Comparison of ENCODE assay signal across 24 mouse cellular contexts in the genomic region with DNA sequence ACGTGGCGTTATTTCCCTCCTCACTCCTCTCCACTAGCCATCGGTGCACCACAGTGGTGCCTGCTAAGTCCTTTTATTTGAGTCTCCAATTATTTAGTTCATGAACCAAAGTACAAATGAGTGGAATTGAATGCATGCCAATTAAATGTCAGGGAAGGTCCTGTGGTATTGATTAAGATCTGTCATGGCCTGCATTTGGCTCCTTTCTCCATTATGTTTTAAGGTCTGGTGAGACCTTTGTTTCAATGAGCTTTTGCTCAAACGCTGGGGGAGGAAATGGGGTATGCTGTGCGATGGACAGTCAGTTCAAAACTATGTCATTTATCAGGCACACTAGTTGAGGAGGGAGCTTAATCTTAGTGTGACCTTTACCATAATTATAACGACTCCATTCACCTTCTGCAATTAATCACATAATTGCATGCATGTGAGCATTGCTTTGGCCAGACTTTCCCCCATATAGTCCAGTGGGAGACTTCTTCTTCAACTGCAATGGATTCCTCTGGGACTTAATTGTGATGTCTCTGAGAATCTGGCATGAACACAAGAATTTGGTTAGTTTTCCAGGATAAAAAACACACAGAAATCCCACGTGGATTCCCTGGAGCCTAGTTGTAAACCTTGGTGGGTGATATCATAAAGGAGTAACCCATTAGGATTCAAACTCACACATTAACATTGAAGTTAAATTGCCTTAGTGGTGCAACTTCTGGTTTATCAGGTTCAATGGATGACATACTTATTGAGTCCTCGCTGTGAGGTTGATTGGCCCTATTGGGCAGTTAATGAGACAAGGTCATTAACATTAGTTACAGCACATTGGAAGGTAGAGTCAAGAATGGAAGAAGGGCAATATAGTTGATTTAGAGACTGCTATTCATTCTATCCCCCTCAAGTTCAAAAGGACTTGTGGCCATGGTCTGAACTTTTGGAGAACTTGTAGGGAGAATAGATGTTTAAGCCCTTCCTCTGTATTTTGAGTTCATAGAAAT.
A peak's percentile ranks its signal among the peaks of the same experiment; 100 is the strongest.
DNase-seq lines count a peak whose midpoint lies in the region; ATAC-seq and TF ChIP-seq lines count a peak whose summit lies in the region.
"Had no signal": no experiment of that assay in that cellular context is flagged by ENCODE, and none has a peak within 500 bp of the region (broad histone marks: within the 10 kb centered on the region; RNA-seq: fewer than 3 reads in every experiment).

No protein-coding gene starts in this region.

- no peaks in the 10 kb centered on the region for H3K9me3 ChIP-seq in kidney, embryonic 14.5 days (ENCODE audit: control insufficient read depth, low read length)
- H3K9me3 ChIP-seq: limb, embryonic 15.5 days; liver, embryonic 15.5 days; stomach, embryonic 15.5 days had no signal

- no peak overlapping the region for H3K4me3 ChIP-seq in kidney, embryonic 14.5 days (ENCODE audit: low read length)
- H3K4me3 ChIP-seq: layer of hippocampus, adult 2 months; limb, embryonic 15.5 days; liver, embryonic 15.5 days; stomach, embryonic 15.5 days had no signal

- ATAC-seq in kidney, embryonic 14.5 days (ENCODE audit: low FRiP score, low TSS enrichment) = peak; percentile 47; the same call in 1 of the 2 replicates
- peak; percentile 26 for ATAC-seq in Patski
- ATAC-seq: hindbrain, embryonic 16.5 days; lung, postnatal 0 days had no signal

- CTCF ChIA-PET in Patski (lab: Charles Lee) = interaction anchor here (0.8 to 2.5 kb wide), 3 partner anchors 13 to 36 kb away, joined by 3 to 9 read pairs (median 3); no protein-coding TSS in a partner anchor

- no peak overlapping the region for H3K9ac ChIP-seq in kidney, embryonic 14.5 days (ENCODE audit: low read depth, low read length)
- H3K9ac ChIP-seq: limb, embryonic 15.5 days; liver, embryonic 15.5 days; stomach, embryonic 15.5 days had no signal

- H3K4me1 ChIP-seq in kidney, embryonic 14.5 days (ENCODE audit: control insufficient read depth, insufficient read depth, low read length) = no peaks in the 10 kb centered on the region
- H3K4me1 ChIP-seq: liver, embryonic 15.5 days; stomach, embryonic 15.5 days had no signal

- no peaks in the 10 kb centered on the region for H3K27me3 ChIP-seq in kidney, embryonic 14.5 days (ENCODE audit: control insufficient read depth, insufficient read depth, low read length)
- H3K27me3 ChIP-seq in Patski = no peaks in the 10 kb centered on the region
- H3K27me3 ChIP-seq: liver, embryonic 15.5 days; stomach, embryonic 15.5 days had no signal

- no peak overlapping the region for H3K4me2 ChIP-seq in kidney, embryonic 14.5 days (replicated peaks; ENCODE audit: low read depth, low read length)
- H3K4me2 ChIP-seq: limb, embryonic 15.5 days; liver, embryonic 15.5 days; stomach, embryonic 15.5 days had no signal

- in situ Hi-C loops in Patski (cut with MboI; ENCODE audit: low pct_unique_long_range_greater_than_20kb) = loop anchor here (5.0 kb wide), 1 partner anchor 42 kb away; no protein-coding TSS in a partner anchor

- POLR2A ChIA-PET in Patski (lab: Charles Lee) = no interaction called here

- H3K27ac ChIP-seq in kidney, embryonic 14.5 days (ENCODE audit: low read depth, low read length) = no peak overlapping the region
- H3K27ac ChIP-seq: layer of hippocampus, adult 2 months; limb, embryonic 15.5 days; liver, embryonic 15.5 days; stomach, embryonic 15.5 days had no signal

- 43% methylated on average over 8 of the region's 8 CpGs for WGBS in kidney, embryonic 14.5 days

- TF ChIP-seq CTCF in Patski (IDR thresholded peaks at IDR 0.05) = no peak

- DNase-seq in kidney, postnatal 25 days = no peak
- DNase-seq in Muller cell, postnatal 12 days (ENCODE audit: inconsistent ontology term) = peak; percentile 47
- DNase-seq in Patski (ENCODE audit: low read depth, low spot score) = no peak
- DNase-seq in mesoderm, embryonic 11.5 days (ENCODE audit: low read depth, low spot score) = peak; percentile 13
- DNase-seq in left cerebral cortex, adult 11 months (ENCODE audit: low spot score) = no peak
- no peak for DNase-seq in thymus, postnatal 4 days
- no peak for DNase-seq in natural killer cell, adult 2 months (ENCODE audit: low spot score in 2 of 2)
- DNase-seq: adrenal gland, postnatal 25 days; cerebellum, adult 11-12 months; cerebellum, postnatal 14 days; gastrocnemius, postnatal 10 days; heart, adult 11 months; heart, postnatal 4 days; kidney, adult 18-20 months; layer of hippocampus, postnatal 36 days; midbrain, embryonic 14.5 days; thymus, adult 18-20 months had no signal

- no peaks in the 10 kb centered on the region for H3K36me3 ChIP-seq in kidney, embryonic 14.5 days (ENCODE audit: control insufficient read depth, insufficient read depth, low read length)
- H3K36me3 ChIP-seq: limb, embryonic 15.5 days; liver, embryonic 15.5 days; stomach, embryonic 15.5 days had no signal

Comparison
In these comparisons a context has a peak if more than half of its experiments do, and no peak if none do; other contexts are left out.
1. DNase-seq: peak in Muller cell, postnatal 12 days (single experiment) and mesoderm, embryonic 11.5 days (single experiment); none in kidney, postnatal 25 days (0 of 2), Patski (single experiment), left cerebral cortex, adult 11 months (single experiment), thymus, postnatal 4 days (single experiment) and natural killer cell, adult 2 months (0 of 2).